Mouse (Mus musculus) liver, embryonic 14.5 days (tissue): ENCODE measurements at regions not wholly inside any gene's neighbourhood (a gene's known extent, or its start where the extent isn't known, plus 50 kb on each side); places are given as distances from the start of the nearest gene placed in this dataset.

Source experiments
- CTCF ChIP-seq: IDR thresholded peaks from 2 replicates; pipeline ENCODE4 v1.5.1; 2016; ENCODE audit warnings: antibody characterized with exemption, low read depth, control low read depth
- EP300 ChIP-seq: IDR thresholded peaks from 2 replicates; pipeline ENCODE4 v1.6.1; 2016; ENCODE audit warnings: antibody characterized with exemption, low read depth

- no peak for TF ChIP-seq EP300
- no peak for TF ChIP-seq CTCF
Measured at GRCm38 (mm10) chr15:40371486-40371885, 237.3 kb downstream of the 9330182O14Rik start.
